Mouse (Mus musculus) intestine, embryonic 14.5 days (tissue): ENCODE data around the gene Tex264. TPM values are rescaled to one million over a fixed set of nuclear protein-coding genes. Genes with fewer than 3 reads are reported as not detected.

Experiments
- ATAC-seq: fragments of 200-750 bp; cut with Nextera tagmentation; replicated peaks from 2 replicates; pipeline ENCODE4 v1.8.0; 2017; ENCODE audit warnings: low read depth, moderate number of reproducible peaks, moderate TSS enrichment, moderate library complexity; ENCODE audit not compliant: low FRiP score, low TSS enrichment
- DNase-seq: peaks from one replicate; pipeline ENCODE4 v3.0.0-alpha.2; 2018; ENCODE audit warnings: low spot score
- H3K27ac ChIP-seq: fragments of 300-500 bp; sonication (generic); 2 replicates; pipeline ENCODE4 v1.5.1; 2014; ENCODE audit warnings: low read depth, mild to moderate bottlenecking, control low read depth
- H3K27me3 ChIP-seq: fragments of 300-500 bp; sonication (generic); replicated peaks from 2 replicates; pipeline ENCODE4 v1.6.1; 2014; ENCODE audit warnings: low read length, control low read depth; ENCODE audit not compliant: control insufficient read depth, insufficient read depth
- H3K36me3 ChIP-seq: fragments of 300-500 bp; sonication (generic); 2 replicates; pipeline ENCODE4 v1.6.1; 2014; ENCODE audit warnings: low read length, control low read depth; ENCODE audit not compliant: control insufficient read depth, insufficient read depth
- H3K4me1 ChIP-seq: fragments of 300-500 bp; sonication (generic); replicated peaks from 2 replicates; pipeline ENCODE4 v1.6.1; 2014; ENCODE audit warnings: low read length, control low read depth, mixed read lengths; ENCODE audit not compliant: control insufficient read depth, insufficient read depth
- H3K4me2 ChIP-seq: fragments of 300-500 bp; sonication (generic); 2 replicates; pipeline ENCODE4 v1.6.1; 2014; ENCODE audit warnings: low read length
- H3K4me3 ChIP-seq: fragments of 300-500 bp; sonication (generic); 2 replicates; pipeline ENCODE4 v1.5.1; 2014; ENCODE audit warnings: low read depth, low read length, control low read depth, mixed read lengths
- H3K9ac ChIP-seq: fragments of 300-500 bp; sonication (generic); 2 replicates; pipeline ENCODE4 v1.6.1; 2014; ENCODE audit warnings: mild to moderate bottlenecking, low read length
- H3K9me3 ChIP-seq: fragments of 300-500 bp; sonication (generic); 2 replicates; pipeline ENCODE4 v1.6.1; 2016; ENCODE audit warnings: low read length, control low read depth; ENCODE audit not compliant: control insufficient read depth
- WGBS: fragments of 180-500 bp; shearing (Covaris S2); extraction: QIAGEN DNeasy Blood & Tissue Kit; methylation state at CpG from one replicate; pipeline ENCODE4 v1.1.7; 2014; 5-methylcytosine and 5-hydroxymethylcytosine counted together
- polyA plus RNA-seq: library from polyadenylated mRNA; unstranded; fragments of >200 nt; fragmentation: Nextera tagmentation; extraction: Ambion mirVana; gene quantifications from 2 replicates; pipeline ENCODE4 v1.2.1, GENCODE M21; 2014

Tex264 gene
- polyA plus RNA-seq, 1 experiment from 2014 or later = 47.8 TPM

DNA sequence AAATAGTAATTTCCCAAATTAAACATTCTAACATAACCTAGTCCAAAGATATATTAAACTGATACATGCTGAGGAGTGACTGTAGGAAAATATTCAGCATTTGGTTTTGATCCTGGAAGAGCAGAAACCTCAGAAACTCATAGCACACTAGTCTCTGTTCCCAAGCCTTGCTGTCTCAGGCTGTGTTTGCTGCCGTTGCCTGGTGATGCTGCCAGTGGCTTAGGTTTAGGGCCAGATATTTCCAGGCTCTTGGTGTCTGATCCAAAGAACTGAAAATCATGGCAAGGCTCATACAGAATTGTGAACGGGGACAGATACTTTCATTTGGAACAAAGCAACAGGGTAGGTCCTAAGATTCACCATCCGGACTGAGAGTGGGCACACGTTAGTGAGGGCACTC, 75.0 kb downstream of the Tex264 start:
- Histone ChIP-seq H3K9me3 (no peaks in the 10 kb centered on the region), H3K9ac (no peak overlapping the region), H3K4me2 (no peak overlapping the region), H3K27me3 (no peaks in the 10 kb centered on the region), H3K4me1 (no peaks in the 10 kb centered on the region), H3K4me3 (no peak overlapping the region), H3K27ac (no peak overlapping the region), H3K36me3 (no peaks in the 10 kb centered on the region)
- ATAC-seq (no peak), DNase-seq (no peak)
- WGBS = 83% methylated on average over 4 of the region's 4 CpGs

Other genes with a start within 250 kb of the Tex264 start
- 38.6 and 39.8 TPM in 2 replicates for gene Acy1, start 247.6 kb downstream of the Tex264 start, polyA plus RNA-seq
- 25.7 and 27.2 TPM in 2 replicates for gene Abhd14b, start 238.5 kb downstream of the Tex264 start, polyA plus RNA-seq
- 55.9 and 58.2 TPM in 2 replicates for gene Abhd14a, start 238.2 kb downstream of the Tex264 start, polyA plus RNA-seq
- gene Pcbp4, start 232.6 kb downstream of the Tex264 start, polyA plus RNA-seq = 55.3 and 73.4 TPM in 2 replicates
- 0.08 and 0.41 TPM in 2 replicates for gene Gpr62, start 220.0 kb downstream of the Tex264 start, polyA plus RNA-seq
- 51.7 and 52.4 TPM in 2 replicates for gene Rrp9, start 210.0 kb downstream of the Tex264 start, polyA plus RNA-seq
- 1.7 and 2.2 TPM in 2 replicates for gene Parp3, start 209.0 kb downstream of the Tex264 start, polyA plus RNA-seq
- gene Iqcf1, start 186.0 kb downstream of the Tex264 start, polyA plus RNA-seq = not detected in 2 replicates
- not detected in 2 replicates for gene Iqcf5, start 171.4 kb downstream of the Tex264 start, polyA plus RNA-seq
- gene Iqcf3, start 124.3 kb downstream of the Tex264 start, polyA plus RNA-seq = not detected in 2 replicates
- gene Iqcf4, start 114.9 kb downstream of the Tex264 start, polyA plus RNA-seq = not detected in 2 replicates
- not detected in 2 replicates for gene Iqcf6, start 59.3 kb downstream of the Tex264 start, polyA plus RNA-seq
- not detected in 2 replicates for gene Grm2, start 29.8 kb downstream of the Tex264 start, polyA plus RNA-seq
- 4.7 and 5.5 TPM in 2 replicates for gene Rad54l2, start 103.3 kb upstream of the Tex264 start, polyA plus RNA-seq
- 24.1 and 30.5 TPM in 2 replicates for gene Dcaf1, start 135.9 kb upstream of the Tex264 start, polyA plus RNA-seq
- gene Rbm15b, start 201.5 kb upstream of the Tex264 start, polyA plus RNA-seq = 14.8 and 16.1 TPM in 2 replicates
- gene Manf, start 206.1 kb upstream of the Tex264 start, polyA plus RNA-seq = 214 and 260 TPM in 2 replicates